Mouse (Mus musculus): ENCODE data around the gene Chchd5. TPM values are rescaled to one million over a fixed set of nuclear protein-coding genes. Genes with fewer than 3 reads are reported as not detected.

Gene Chchd5
- polyA plus RNA-seq (2012; rRNA removed): 30.6 and 34.8 TPM in 2 replicates

DNA sequence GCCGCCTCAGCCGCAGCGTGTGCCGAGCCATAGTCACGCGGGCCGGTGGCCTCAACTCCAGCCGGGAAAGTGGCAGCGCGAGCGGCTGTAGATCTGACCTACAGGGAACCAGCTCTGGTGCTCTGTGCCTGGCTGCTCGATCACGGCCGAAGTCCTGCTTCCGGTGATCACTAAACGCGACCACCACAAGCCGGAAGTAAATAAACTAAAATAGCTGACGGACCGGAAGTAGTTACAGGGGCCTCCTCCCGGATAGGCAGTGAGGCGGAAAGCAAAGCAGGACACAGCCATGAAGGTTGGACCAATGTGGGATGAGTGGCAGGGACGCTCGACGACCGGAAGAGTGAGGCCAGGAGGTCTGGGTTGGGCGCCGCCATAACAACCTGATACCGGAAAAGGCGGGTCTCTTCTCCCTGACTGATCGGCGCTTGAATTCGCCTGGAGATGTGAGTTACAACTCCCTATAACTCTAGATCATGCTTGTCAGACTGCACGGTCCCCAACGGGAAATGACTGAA is at the start of gene Chchd5:
Chchd5 (plus strand) TSS at position 289 of the 518 bp plus-strand sequence.
- DNase-seq (ENCODE audit: low read depth): peak; percentile 70

DNA sequence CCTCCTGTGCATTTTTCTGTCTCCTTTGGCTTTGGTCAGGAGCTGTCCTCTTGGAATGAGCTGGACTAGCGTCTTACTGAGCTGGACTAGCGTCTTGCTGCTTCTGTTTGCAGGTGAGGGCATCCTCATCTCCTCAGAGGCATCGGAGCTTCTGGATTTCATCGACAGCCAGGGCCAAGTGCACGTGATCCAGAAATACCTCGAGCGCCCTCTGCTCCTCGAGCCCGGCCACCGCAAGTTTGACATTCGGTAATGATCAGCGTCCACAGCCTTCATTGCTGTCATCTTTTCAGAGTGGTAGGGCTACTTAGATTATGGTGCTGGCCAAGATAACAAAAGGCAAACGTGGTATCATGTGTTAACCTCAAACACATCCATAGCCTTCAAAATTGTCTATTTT is 48.4 kb upstream of the Chchd5 start:
- DNase-seq (ENCODE audit: low read depth): no peak

DNA sequence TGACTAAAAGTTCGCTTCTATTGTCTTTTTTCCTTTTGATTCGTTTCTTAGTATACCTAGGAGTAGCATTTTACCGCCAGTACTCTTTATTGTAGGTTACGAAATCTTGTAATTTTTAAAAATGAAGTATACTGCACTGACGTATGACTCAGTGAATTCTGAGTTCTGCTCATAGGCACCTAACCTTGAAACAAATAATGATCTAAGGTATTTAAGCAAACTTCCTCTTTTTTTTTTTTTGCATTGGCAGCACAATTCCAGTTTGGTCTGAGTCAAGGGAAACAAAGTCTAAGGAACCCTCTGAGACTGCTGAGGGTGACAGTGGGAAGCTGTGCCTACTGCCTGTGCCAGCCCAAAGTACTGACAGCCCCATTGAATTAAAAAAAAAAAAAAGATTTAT is 46.0 kb upstream of the Chchd5 start:
- DNase-seq (ENCODE audit: low read depth): no peak

DNA sequence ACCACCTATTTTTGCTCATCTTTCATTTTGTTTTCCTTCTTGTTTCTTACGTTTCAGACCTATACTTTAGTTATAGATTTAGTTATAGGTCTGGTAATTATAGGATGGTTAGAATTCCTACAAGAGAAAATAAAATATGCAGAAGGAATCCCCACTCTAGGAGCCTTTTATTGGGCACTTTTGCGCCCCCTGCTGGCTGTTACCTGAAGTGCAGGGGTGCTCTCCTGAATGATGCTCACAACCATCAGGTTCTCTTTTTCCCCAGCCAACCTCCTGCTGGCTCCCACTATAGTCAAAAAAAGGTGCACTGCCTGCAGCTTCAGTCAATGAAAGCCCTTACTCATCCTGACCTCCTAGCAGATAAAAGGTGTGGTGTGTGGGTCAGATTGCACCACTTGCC is 44.5 kb upstream of the Chchd5 start:
- no peak for DNase-seq (ENCODE audit: low read depth)

DNA sequence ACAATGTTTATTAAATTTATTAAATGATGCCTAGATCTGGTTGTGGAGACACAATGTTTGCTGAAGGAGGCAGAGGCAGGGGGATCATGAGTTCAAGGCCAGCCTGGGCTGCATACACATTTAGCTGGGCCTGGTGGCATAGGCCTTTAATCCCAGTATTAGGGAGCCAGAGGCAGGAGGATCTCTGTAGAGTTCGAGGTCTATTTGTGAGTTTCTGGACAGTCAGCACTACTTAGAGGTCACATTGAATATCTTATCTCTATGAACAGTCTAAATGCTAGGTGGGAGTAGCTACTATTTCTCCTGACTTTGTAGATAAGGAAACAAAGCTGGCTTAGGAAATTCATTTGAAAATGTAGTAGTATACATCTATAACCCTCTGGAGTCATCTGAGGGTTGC is 42.0 kb upstream of the Chchd5 start:
- no peak for DNase-seq (ENCODE audit: low read depth)

DNA sequence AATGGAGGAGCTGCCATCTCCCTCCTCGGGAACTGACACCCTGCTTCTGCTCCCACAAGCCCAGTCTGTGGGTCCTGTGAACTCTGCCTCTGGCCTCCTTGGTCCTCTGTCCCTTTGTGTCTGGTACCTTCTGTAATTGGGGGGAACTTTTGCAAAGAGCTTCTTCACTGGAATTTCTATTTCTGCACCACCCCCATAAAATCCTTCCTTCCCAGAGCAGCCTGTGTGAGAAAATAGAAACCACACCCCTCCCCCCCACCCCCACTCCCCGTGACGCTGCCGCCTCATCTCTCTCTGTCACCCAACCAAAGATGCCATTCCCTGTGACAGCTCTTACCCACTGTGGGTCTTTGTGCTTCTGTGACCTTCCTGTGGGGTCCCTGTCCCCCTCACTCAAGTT is 39.1 kb upstream of the Chchd5 start:
- DNase-seq (ENCODE audit: low read depth): no peak

DNA sequence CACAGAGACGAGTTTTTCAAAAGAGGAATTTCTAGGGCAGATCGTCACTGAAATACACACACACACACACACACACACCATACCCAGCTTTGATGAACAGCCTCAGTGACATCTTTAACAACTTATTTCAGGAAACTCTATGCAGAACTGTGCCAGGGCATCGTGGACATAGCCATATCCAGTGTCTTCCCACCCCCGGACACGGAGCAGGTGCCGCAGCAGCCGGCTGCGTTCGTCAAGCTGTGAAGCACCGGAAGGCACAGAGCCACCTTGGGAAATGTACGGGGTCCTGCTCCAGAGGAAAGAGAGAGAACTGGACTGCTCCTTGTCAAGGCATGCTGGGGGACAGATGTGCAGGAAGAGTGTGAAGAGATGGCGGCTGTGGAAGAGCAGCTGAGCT is 36.7 kb upstream of the Chchd5 start:
- no peak for DNase-seq (ENCODE audit: low read depth)

DNA sequence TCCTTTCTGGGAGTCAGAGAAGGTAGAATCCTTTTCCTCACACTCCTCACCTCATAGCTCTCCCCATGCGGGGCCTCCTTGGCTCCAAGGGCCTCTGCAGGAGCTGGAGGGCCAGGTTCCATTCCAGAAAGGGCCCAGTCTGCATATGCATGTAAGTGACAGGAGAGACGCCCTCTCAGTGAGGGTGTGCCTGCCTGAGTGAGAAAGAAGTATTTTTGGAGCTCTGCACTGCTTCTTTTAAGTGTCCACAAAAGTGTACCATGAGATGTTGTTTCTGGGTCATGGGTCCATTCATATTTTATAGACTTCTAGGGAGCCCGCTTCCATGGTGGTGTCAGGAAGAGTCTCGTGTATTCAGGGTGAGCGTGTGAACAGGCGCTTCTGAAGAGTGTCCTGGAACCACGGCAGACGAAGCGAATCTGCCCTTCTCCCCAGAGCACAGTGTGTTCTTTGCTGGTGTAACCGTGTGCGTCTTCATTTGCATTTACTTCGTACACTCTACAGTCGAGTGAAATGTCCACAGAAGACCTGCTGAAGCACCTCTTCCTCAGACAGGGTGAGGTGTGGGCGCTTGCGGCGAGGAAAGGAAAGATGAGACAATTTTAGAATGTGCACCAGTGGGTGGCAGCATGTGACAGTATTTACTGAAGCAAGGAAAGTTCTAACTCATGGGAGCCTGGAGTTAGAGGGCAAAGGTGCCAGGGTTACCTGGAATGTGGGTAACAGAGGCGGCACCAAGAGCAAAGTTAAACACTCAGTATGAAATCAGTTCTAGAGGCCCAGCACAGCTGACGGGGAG is 35.4 kb upstream of the Chchd5 start:
- no peak for DNase-seq (ENCODE audit: low read depth)

DNA sequence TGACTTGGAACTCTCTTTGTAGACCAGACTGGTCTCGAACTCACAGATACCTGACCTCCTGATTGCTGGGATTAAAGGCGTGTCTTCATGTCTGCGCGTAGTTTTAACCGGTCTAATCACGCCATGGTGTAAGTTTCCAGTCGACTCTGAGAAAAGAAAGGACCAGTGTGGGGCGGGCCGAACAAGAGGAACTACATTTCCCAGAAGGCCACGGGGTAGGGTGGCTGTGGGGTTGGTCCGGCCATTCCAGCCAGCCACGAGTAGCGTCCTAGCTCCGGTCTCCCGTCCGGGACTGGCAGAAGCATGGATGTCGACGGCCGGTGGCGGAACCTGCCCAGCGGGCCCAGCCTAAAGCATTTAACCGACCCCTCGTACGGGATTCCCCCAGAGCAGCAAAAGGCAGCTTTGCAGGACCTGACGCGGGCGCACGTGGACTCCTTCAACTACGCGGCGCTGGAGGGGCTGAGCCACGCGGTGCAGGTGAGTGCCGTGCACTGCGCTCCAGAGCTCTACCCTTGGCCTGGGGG is 28.7 kb upstream of the Chchd5 start, which contains the start of gene Polr1b:
Polr1b (plus strand) TSS at position 212 of the 527 bp plus-strand sequence.
- peak; percentile 78 for DNase-seq (ENCODE audit: low read depth)

DNA sequence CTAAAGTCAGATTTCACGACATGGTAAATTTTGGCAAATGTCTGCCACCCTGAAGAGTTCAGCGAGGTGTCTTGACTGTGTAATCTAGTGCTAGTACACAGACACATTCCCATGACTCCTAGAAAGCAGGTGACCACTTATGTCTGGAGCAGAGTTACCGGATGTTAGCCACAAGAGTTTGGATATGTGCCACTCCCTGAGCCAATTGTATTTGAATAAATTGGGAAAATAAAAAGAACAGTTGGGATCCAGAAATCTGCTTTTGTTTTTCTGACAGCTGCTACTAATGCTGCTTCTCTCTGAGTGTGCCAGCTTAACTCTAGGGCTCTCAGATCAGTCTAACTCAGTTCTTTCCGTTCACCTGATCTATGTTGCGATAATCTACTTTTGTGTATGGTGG is 16.6 kb upstream of the Chchd5 start:
- no peak for DNase-seq (ENCODE audit: low read depth)

DNA sequence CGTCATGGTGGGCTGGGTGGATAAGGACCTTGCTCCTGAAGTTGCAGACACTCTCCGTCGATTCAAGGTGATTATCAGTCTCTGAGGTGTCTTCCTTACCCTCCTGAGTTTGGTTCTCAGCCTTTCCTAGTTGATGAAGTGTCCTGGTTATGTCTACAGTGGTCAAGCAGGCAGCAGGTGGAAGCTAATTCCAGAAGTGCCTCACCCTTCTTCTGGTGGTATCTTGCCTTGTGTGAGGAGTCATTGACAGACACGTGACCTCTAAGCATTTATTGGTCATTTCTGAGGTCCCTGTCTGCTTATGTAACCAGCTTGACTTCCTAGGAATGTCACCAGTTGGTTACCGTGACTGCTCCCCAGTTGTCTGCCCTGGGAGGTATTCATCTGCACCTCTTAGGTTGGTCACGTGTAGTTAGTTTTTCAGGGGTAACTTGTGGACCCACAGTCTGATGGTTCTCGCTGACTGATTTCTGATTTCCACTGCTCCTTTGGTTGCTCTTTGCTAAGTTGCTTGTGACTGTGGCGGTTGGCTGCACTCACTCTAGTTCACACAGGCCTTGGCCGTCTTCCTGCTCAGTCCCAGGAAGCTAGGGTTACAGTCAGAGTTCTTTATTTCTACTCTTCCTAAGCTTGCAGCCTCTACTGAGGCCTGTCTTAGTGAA is 13.7 kb upstream of the Chchd5 start:
- no peak for DNase-seq (ENCODE audit: low read depth)

DNA sequence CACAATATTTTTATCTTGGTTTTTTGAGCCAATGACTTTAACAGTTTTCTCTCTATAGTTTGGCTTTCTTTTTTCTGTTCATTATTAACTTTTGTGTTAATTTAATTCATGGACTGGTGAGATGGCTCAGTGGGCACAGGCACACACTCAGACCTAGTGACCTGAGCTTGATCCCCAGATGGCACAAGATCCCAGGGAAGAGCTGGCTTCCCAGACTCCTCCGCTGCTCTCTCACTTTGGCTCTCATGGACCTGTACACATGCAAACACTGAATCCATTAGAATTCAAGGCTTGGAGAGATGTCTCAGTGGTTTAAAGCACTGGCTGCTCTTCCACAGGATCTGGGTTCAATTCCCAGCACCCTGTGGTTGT is 13.1 kb upstream of the Chchd5 start:
- DNase-seq (ENCODE audit: low read depth): no peak

DNA sequence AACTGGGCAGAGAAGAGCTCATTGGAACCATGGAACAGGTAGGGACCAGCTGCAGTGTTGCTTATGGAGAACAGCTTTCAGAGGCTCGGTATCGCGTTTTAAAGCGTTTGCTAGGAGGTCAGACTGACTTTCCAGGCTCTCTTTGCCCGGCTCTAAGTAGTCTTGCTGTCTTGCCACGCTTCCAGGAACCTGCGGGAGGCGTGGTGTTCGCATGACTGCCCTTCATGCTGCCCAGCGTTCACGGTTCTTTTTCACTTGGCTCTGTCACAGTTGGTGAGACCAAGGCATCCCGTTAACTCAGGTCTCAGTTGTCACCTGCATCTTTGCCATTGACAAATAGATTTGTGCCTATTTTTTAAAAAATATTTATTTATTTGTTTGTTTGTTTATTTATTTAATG is 11.4 kb upstream of the Chchd5 start:
- DNase-seq (ENCODE audit: low read depth): no peak

DNA sequence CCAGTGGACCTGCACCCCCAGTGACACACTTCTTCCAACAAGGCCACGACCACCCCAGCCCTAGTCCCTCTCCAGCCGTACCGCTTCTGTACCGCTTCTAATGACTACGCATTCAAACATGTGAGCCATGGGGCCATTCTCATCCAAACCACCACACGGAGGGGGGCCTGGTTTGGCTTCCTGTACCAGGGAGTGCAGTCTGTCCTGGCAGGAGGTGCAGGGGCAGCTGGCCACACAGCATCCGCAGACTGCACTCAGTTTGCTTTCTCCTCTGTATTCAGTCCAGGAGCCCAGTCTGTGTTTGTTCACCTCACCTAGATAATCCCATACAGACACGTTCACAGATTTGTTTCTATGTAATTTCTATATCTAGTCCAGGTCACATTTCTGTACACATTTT is 7.5 kb upstream of the Chchd5 start:
- no peak for DNase-seq (ENCODE audit: low read depth)

DNA sequence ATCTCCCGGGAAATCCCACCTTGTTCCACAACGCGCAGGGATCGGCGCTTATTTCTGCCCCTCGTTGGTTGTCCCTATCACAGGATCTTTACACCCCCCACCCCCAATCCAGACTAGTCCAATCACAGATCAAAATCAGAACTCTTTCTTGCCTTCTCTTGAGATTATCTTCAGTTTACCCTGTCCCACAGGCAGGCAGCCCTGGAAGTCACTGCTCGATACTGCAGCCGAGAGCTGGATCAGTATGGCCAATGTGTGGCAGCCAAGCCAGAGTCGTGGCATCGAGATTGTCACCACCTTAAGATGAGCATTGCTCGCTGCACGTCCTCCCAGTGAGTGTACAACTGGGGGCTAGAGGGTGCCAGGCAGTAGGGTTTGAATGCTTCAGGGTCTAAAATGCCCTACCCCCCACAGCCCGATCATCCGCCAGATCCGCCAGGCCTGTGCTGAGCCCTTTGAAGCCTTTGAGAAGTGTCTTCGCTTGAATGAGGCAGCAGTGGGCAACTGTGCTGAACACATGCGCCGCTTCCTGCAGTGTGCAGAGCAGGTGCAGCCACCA is 566 bp downstream of the Chchd5 start:
- DNase-seq (ENCODE audit: low read depth): no peak

DNA sequence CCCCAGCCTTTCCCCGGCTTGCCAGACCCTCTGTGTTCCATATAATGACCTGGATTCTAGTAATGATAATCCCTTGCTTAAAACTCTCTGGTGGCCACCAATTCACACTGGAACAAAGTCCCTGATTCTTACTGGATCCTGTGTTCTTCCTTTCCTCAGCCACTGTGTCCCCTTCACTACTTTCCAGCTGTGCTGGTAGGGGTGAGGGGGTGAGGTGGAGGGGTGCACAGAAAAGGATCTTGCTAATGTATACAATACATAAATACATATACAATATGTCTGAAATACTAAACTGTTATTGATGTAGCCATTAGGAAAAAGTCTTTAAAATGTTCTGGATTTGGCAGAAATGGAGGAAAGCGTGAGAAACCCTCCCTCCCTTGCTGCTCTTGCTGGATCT is 1.3 kb downstream of the Chchd5 start:
- DNase-seq (ENCODE audit: low read depth): no peak

DNA sequence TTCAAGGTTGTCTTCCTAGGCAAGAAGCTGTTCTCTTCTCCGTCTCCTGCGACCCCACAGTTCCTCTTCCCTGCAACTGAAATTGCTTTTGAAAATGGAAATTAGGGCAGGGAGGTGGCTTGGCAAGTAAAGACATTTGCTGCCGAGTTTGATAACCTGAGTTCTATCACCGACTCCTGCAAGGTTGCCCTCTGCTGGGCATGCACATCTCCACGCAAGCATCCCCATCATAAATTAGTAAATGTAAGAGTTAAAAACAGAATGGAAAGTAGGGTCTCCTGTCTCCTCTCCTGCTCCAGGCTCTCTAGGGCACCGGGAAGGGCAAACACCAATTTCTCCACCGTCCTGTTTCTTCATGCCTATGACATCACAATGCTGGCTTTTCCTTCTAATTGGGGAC is 2.7 kb downstream of the Chchd5 start:
- no peak for DNase-seq (ENCODE audit: low read depth)

DNA sequence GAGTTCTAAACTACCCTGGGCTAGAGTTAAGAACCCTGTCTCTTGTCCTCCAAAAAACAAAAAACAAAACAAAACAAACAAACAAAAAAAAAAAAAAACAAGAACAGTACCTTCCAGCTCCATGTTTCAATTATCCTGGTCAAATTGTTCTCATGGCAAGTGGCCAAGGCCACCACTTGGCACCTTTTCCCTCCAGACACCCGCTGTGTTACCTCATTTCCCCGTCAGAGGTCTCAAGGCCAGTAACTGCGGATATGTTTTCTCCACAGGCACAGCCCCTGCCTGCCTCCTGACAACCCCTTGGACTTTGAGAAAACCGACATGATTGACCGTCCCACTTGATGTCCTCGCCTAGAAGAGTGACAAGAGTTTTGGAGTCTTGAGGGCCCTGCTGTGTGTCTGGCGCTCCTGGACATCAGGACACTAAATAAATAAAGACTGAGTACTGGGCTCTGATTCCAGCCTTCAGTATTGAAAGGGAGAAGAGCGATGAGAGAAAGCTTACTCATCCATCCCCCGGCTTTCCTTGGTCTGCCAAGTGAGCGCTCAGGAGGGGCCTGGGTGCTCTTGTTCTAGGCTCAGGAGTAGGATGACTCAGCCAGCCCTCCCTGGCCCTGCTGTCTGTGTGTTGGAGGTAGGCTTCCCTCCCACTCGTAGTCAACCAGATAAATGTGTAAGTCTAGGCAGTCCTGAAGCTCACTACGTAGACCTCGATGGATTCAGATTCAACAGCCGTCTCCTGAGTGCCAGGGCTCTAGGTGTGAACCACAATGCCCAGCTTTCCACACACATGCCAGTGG is 3.7 kb downstream of the Chchd5 start:
- no peak for DNase-seq (ENCODE audit: low read depth)

DNA sequence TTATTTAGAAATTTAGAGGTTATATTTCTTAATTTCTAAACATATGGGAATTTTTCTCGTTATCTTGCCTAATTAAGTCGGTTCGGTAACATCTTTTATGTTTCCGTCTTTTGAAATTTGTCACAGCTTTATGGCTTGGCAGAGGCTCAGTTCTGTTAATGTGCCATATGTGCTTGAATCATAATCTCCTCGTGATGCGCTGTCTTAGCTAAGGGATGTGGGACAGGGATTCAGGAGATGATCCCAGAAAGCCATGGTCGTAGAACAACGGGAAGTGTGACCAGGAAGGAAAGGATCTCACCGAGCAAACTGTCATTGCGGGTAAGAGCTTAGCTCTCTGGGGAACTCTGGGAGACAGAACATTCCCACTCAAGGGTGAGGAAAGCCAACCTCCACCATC is 10.4 kb downstream of the Chchd5 start:
- DNase-seq (ENCODE audit: low read depth): no peak

DNA sequence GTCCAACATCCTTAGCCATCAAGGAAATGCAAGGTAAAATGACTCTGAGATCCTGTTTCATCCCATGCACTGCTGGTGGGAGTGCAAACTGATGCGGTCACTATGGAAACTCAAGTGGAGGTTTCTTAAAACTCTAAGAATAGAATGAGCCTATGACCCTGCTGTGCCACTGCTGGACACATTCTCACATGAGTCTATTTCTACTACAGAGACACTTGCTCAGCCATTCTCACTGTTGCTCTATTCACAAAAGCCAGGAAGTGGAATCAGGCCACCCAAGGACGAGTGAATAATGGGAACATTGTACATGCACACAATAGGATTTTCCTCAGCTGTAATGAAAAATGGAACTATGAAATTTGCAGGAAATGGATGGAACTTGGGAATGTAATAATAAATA is 19.3 kb downstream of the Chchd5 start:
- no peak for DNase-seq (ENCODE audit: low read depth)

DNA sequence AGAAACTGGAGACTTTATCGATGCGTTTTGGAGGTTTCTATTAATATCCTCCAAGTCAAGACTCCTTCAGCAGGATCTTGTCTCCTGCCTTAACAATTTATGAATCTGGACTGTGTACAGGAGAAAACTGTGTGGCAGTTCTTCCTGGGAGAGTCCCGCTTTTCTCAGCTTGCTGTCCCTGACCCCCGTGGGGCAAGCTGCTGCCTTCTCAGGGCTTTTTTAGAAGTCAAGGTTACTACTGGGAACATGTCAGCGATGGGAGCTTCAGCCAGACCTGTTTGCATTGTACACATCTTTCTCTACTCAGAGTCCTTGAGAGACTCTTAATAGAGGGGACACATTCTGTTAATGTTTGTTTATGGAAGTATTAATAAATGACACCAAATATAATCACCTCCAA is 20.9 kb downstream of the Chchd5 start:
- DNase-seq (ENCODE audit: low read depth): no peak

DNA sequence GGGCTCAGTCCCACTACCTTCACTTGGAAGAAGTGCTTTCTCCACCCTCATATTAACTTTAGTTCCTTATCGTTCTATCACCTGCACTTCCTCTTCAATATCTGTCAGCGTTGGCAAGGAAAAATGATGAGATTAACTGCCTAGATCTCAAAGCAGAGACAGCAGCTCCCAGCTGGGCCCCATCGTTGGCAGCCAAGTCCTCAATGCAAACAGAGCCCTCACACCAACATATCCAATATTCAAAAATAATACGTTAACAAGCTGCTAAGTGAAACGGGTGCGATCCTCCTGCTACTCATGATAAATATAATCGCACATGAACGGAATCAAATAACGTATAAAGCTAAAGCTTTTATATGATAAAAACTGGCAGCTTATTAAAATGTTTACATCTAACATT is 21.6 kb downstream of the Chchd5 start:
- DNase-seq (ENCODE audit: low read depth): no peak

All from gonadal fat pad, adult 2 months (tissue).